Mouse (Mus musculus) limb, embryonic 13.5 days (tissue): ENCODE measurements around the gene Ppp3r1. TPM values are rescaled to one million over a fixed set of nuclear protein-coding genes. Genes with fewer than 3 reads are reported as not detected.

Source experiments
- ATAC-seq: fragments of 200-750 bp; cut with Nextera tagmentation; 2 replicates; pipeline ENCODE4 v1.8.0; 2017; ENCODE audit warnings: low read depth, moderate number of reproducible peaks, moderate TSS enrichment; ENCODE audit not compliant: low FRiP score
- H3K27ac ChIP-seq: fragments of 300-500 bp; sonication (generic); 2 replicates; pipeline ENCODE4 v1.5.1; 2015; ENCODE audit warnings: inconsistent platforms, mild to moderate bottlenecking, moderate library complexity
- H3K27me3 ChIP-seq: fragments of 300-500 bp; sonication (generic); 2 replicates; pipeline ENCODE4 v1.6.1; 2015; ENCODE audit warnings: mild to moderate bottlenecking, inconsistent platforms
- H3K36me3 ChIP-seq: fragments of 300-500 bp; sonication (generic); 2 replicates; pipeline ENCODE4 v1.6.1; 2015; ENCODE audit warnings: inconsistent platforms, mild to moderate bottlenecking, moderate library complexity
- H3K4me1 ChIP-seq: fragments of 300-500 bp; sonication (generic); 2 replicates; pipeline ENCODE4 v1.6.1; 2015; ENCODE audit warnings: inconsistent platforms
- H3K4me2 ChIP-seq: fragments of 300-500 bp; sonication (generic); replicated peaks from 2 replicates; pipeline ENCODE4 v1.6.1; 2015; ENCODE audit warnings: inconsistent platforms, mild to moderate bottlenecking, moderate library complexity
- H3K4me3 ChIP-seq: fragments of 300-500 bp; sonication (generic); 2 replicates; pipeline ENCODE4 v1.5.1; 2015; ENCODE audit warnings: moderate library complexity, mild to moderate bottlenecking, inconsistent platforms
- H3K9ac ChIP-seq: fragments of 300-500 bp; sonication (generic); 2 replicates; pipeline ENCODE4 v1.6.1; 2015; ENCODE audit warnings: mild to moderate bottlenecking, inconsistent platforms
- H3K9me3 ChIP-seq: fragments of 300-500 bp; sonication (generic); 2 replicates; pipeline ENCODE4 v1.6.1; 2016; ENCODE audit warnings: inconsistent platforms
- WGBS: fragments of 180-500 bp; shearing (Covaris S2); methylation state at CpG from one replicate; pipeline ENCODE4 v1.1.7; 2015; 5-methylcytosine and 5-hydroxymethylcytosine counted together
- polyA plus RNA-seq: library from polyadenylated mRNA; unstranded; fragments of >200 nt; fragmentation: Nextera tagmentation; extraction: Ambion mirVana; gene quantifications from 2 replicates; pipeline ENCODE4 v1.2.1, GENCODE M21; 2015

Gene Ppp3r1
- polyA plus RNA-seq, 1 experiment from 2014 or later, result 96.3 TPM

GRCm38 (mm10) chr11:17172300-17172699, 13.2 kb downstream of the Ppp3r1 start:
- WGBS, result 93% methylated on average over 4 of the region's 4 CpGs
- no peaks in the 10 kb centered on the region for H3K27me3 ChIP-seq
- H3K4me3 ChIP-seq, result no peak overlapping the region
- H3K27ac ChIP-seq, result no peak overlapping the region
- peaks cover 9% of the 10 kb centered on the region for H3K4me1 ChIP-seq
- no peak overlapping the region for H3K4me2 ChIP-seq
- ATAC-seq, result no peak
- no peaks in the 10 kb centered on the region for H3K9me3 ChIP-seq
- H3K36me3 ChIP-seq, result peaks cover 7% of the 10 kb centered on the region
- no peak overlapping the region for H3K9ac ChIP-seq

- Histone ChIP-seq H3K9me3 (no peaks in the 10 kb centered on the region), H3K36me3 (peaks cover 7% of the 10 kb centered on the region), H3K4me3 (no peak overlapping the region), H3K4me2 (no peak overlapping the region), H3K9ac (no peak overlapping the region), H3K4me1 (peaks cover 14% of the 10 kb centered on the region; the same call in 1 of the 2 replicates), H3K27ac (no peak overlapping the region), H3K27me3 (no peaks in the 10 kb centered on the region)
- 94% methylated on average over 1 of the region's 1 CpGs for WGBS
- ATAC-seq, result no peak
Measured at GRCm38 (mm10) chr11:17176638-17177037, 17.6 kb downstream of the Ppp3r1 start.

DNA sequence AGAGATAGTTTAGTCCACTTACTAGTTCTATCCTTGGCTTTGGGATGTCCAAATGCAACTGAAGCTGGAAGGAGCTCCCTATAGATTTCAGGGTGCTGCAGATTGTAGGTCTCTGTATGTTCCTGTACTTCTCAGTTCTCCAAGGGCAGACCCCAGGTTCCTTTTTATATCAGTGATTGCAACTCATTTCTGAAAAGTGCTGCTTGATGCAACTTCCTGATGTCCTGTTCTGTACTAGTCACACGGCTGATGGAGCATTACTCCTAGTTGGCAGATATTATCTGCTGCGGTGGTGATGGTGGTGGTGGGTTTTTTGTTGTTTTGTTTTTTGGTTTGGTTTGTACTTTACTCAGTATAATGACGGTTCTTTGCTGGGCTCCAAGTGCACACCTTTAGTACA, 21.7 kb downstream of the Ppp3r1 start:
- no peak overlapping the region for H3K9ac ChIP-seq
- ATAC-seq, result no peak
- 88% methylated on average over 3 of the region's 3 CpGs for WGBS
- no peak overlapping the region for H3K4me2 ChIP-seq
- H3K27ac ChIP-seq, result no peak overlapping the region
- H3K9me3 ChIP-seq, result no peaks in the 10 kb centered on the region
- peaks cover 12% of the 10 kb centered on the region; the same call in 1 of the 2 replicates for H3K4me1 ChIP-seq
- H3K36me3 ChIP-seq, result peaks cover 6% of the 10 kb centered on the region
- no peaks in the 10 kb centered on the region for H3K27me3 ChIP-seq
- H3K4me3 ChIP-seq, result no peak overlapping the region

DNA sequence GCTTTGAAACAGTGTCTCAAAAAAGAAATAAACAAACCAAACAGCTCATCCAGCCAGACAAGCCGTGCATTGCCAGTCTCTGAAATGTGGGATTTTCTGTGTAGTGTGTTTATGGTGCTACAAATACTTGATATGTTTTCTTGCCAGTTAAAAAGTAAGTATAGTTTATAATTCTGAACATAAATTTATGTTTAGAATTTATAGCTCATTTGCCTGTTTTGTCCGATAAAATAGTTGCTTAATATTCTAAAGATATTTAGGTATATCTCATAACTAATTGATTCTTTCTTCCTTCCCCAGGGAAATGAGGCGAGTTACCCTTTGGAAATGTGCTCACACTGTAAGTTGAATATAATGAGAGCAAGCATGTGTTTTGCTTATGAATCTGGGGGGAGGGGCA, 22.7 kb downstream of the Ppp3r1 start, which contains the start of gene Wdr92:
Wdr92 (plus strand) TSS at position 301 of the 400 bp plus-strand sequence.
- Histone ChIP-seq H3K4me1 (peaks cover 12% of the 10 kb centered on the region; the same call in 1 of the 2 replicates), H3K4me3 (no peak within 1 kb of the TSS), H3K36me3 (peaks cover 6% of the 10 kb centered on the region), H3K27me3 (no peaks in the 10 kb centered on the region), H3K27ac (no peak within 1 kb of the TSS), H3K4me2 (no peak within 1 kb of the TSS), H3K9me3 (no peaks in the 10 kb centered on the region), H3K9ac (no peak within 1 kb of the TSS)
- no peak for ATAC-seq
- WGBS, result 72% methylated on average over 3 of the region's 3 CpGs

DNA sequence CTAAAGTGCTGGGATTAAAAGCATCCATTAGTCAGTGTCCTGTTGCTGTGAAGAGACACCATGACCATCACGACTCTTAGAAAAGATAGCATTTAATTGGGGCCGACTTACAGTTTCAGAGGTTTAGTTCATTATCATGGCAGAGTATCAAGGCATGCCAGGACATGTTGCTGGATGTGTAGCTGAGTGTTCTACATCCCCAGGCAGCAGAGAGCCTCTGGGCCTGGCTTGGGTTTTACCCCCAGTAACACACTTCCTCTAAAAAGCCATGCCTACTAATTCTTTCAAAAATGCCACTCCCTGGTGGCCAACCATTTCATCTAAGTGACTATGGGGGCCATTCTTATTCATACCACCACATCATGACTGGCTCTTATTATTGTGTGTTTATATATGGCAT, 24.1 kb downstream of the Ppp3r1 start:
- H3K27ac ChIP-seq, result no peak overlapping the region
- H3K4me2 ChIP-seq, result no peak overlapping the region
- no peaks in the 10 kb centered on the region for H3K27me3 ChIP-seq
- H3K4me3 ChIP-seq, result no peak overlapping the region
- peaks cover 12% of the 10 kb centered on the region; the same call in 1 of the 2 replicates for H3K4me1 ChIP-seq
- WGBS, result 89% methylated on average over 2 of the region's 2 CpGs
- no peak for ATAC-seq
- no peaks in the 10 kb centered on the region for H3K9me3 ChIP-seq
- no peak overlapping the region for H3K9ac ChIP-seq
- peaks cover 6% of the 10 kb centered on the region for H3K36me3 ChIP-seq

GRCm38 (mm10) chr11:17187649-17188048, 28.6 kb downstream of the Ppp3r1 start:
- 86% methylated on average over 3 of the region's 3 CpGs for WGBS
- Histone ChIP-seq H3K4me2 (no peak overlapping the region), H3K9me3 (no peaks in the 10 kb centered on the region), H3K27ac (no peak overlapping the region), H3K4me1 (no peaks in the 10 kb centered on the region), H3K36me3 (peaks cover 6% of the 10 kb centered on the region), H3K9ac (no peak overlapping the region), H3K27me3 (no peaks in the 10 kb centered on the region), H3K4me3 (no peak overlapping the region)
- ATAC-seq, result no peak

DNA sequence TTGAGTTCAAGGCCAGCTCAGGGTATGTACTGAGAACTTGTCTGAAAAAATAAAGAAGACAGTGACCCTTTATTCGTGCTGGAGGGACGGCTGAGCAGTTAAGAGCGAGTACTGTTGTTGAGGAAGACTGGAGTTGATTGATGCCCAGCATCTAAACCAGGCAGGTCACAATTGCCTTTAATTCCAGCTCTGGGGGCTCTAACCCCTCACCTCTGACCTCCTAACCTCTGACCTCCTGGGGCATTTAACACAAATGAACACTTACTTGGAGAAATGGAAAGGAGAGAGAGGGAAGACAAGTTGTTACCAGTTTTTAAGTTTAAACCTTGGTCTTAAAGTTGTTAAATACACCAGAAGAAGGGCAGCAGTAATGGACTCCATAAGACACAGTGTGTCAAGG, 29.7 kb downstream of the Ppp3r1 start:
- Histone ChIP-seq H3K4me1 (no peaks in the 10 kb centered on the region), H3K9me3 (no peaks in the 10 kb centered on the region), H3K27ac (no peak overlapping the region), H3K9ac (no peak overlapping the region), H3K4me2 (no peak overlapping the region), H3K4me3 (no peak overlapping the region), H3K27me3 (no peaks in the 10 kb centered on the region), H3K36me3 (no peaks in the 10 kb centered on the region; the same call in 1 of the 2 replicates)
- WGBS, result 56% methylated on average over 3 of the region's 3 CpGs
- ATAC-seq, result no peak

GRCm38 (mm10) chr11:17192151-17192844, 33.2 kb downstream of the Ppp3r1 start:
- H3K9me3 ChIP-seq, result no peaks in the 10 kb centered on the region
- H3K27ac ChIP-seq, result no peak overlapping the region
- no peak overlapping the region for H3K9ac ChIP-seq
- no peak overlapping the region for H3K4me3 ChIP-seq
- no peaks in the 10 kb centered on the region for H3K4me1 ChIP-seq
- H3K36me3 ChIP-seq, result peaks cover 32% of the 10 kb centered on the region
- ATAC-seq, result no peak
- no peaks in the 10 kb centered on the region for H3K27me3 ChIP-seq
- H3K4me2 ChIP-seq, result no peak overlapping the region
- WGBS, result 87% methylated on average over 9 of the region's 9 CpGs

GRCm38 (mm10) chr11:17199170-17199569, 40.1 kb downstream of the Ppp3r1 start:
- H3K9me3 ChIP-seq, result no peaks in the 10 kb centered on the region
- no peak overlapping the region for H3K4me2 ChIP-seq
- H3K4me1 ChIP-seq, result no peaks in the 10 kb centered on the region
- H3K27me3 ChIP-seq, result no peaks in the 10 kb centered on the region
- H3K36me3 ChIP-seq, result peaks cover 78% of the 10 kb centered on the region
- no peak overlapping the region for H3K9ac ChIP-seq
- WGBS, result 91% methylated on average over 5 of the region's 5 CpGs
- ATAC-seq, result no peak
- no peak overlapping the region for H3K27ac ChIP-seq
- no peak overlapping the region for H3K4me3 ChIP-seq

GRCm38 (mm10) chr11:17199840-17200501, 40.9 kb downstream of the Ppp3r1 start:
- Histone ChIP-seq H3K4me2 (no peak overlapping the region), H3K9me3 (no peaks in the 10 kb centered on the region), H3K4me1 (no peaks in the 10 kb centered on the region), H3K27me3 (no peaks in the 10 kb centered on the region), H3K9ac (no peak overlapping the region), H3K4me3 (no peak overlapping the region), H3K27ac (no peak overlapping the region), H3K36me3 (peaks cover 73% of the 10 kb centered on the region)
- ATAC-seq, result no peak
- WGBS, result 93% methylated on average over 3 of the region's 3 CpGs

- no peak for ATAC-seq
- Histone ChIP-seq H3K4me1 (no peaks in the 10 kb centered on the region), H3K9ac (no peak overlapping the region), H3K4me3 (no peak overlapping the region), H3K9me3 (no peaks in the 10 kb centered on the region), H3K27me3 (no peaks in the 10 kb centered on the region), H3K4me2 (no peak overlapping the region), H3K27ac (no peak overlapping the region), H3K36me3 (peaks cover 68% of the 10 kb centered on the region)
- WGBS, result 87% methylated on average over 4 of the region's 4 CpGs
Measured at GRCm38 (mm10) chr11:17200936-17201335, 41.9 kb downstream of the Ppp3r1 start.

GRCm38 (mm10) chr11:17202481-17202880, 43.4 kb downstream of the Ppp3r1 start:
- 89% methylated on average over 6 of the region's 6 CpGs for WGBS
- no peaks in the 10 kb centered on the region for H3K27me3 ChIP-seq
- no peak overlapping the region for H3K27ac ChIP-seq
- H3K36me3 ChIP-seq, result peaks cover 64% of the 10 kb centered on the region
- H3K4me2 ChIP-seq, result no peak overlapping the region
- H3K4me1 ChIP-seq, result no peaks in the 10 kb centered on the region
- no peak for ATAC-seq
- no peaks in the 10 kb centered on the region for H3K9me3 ChIP-seq
- H3K9ac ChIP-seq, result no peak overlapping the region
- H3K4me3 ChIP-seq, result no peak overlapping the region
